Mouse (Mus musculus) layer of hippocampus, postnatal 25 days (tissue): ENCODE measurements around the gene Popdc2. TPM values are rescaled to one million over a fixed set of nuclear protein-coding genes. Genes with fewer than 3 reads are reported as not detected.

Experiments
- DNase-seq, 2 experiments: peaks; one replicate each; pipeline ENCODE4 v3.0.0; 2022; ENCODE audit warnings: mixed read lengths in 2 of 2, low spot score in 1 of 2; ENCODE audit errors: extremely low spot score in 1 of 2
- total RNA-seq, 2 experiments: library from RNA; stranded (reverse); gene quantifications; 2 replicates each; pipeline ENCODE4 v1.2.3; 2021

The Popdc2 gene
- total RNA-seq, 2 experiments from 2014 or later: 0.52 to 0.85 TPM

DNA sequence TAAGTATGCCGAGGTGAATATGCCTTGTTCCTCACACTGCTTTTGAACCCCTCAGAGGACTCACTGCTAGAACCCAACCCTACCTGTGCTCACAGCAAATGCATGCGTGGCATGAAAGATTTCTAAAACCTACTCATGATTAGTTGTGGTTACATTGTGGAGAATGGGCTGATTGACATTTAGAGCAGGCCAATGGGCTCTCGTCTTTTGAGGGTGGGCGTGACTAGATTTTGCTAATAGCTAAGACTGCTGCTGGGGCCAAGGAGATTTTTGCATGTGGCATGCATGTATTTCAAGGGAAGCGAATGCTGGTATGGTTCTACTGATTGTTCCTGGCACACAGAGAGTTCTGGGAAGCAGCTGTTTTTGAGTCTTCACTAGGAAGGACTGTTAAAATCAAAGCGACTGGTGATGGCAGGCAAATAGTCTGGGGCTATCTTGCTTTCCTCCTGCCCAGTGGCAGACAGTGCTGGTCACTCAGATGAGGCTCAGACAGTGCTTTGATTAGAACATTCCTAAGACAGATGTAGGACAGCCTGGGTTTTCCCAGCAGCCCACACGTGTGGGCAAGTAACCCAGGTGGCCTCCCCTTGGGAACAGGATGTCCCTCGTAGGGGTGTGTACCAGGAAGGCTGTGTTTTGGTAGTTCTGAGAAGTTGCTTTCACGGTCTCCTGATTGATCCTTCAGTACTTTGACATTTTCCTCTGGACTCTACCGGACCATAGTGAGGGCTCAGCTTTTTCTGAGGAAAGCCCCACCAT is 12.6 kb downstream of the Popdc2 start:
- DNase-seq: no peak

GRCm38 (mm10) chr16:38375182-38375581 is 13.2 kb downstream of the Popdc2 start:
- no peak for DNase-seq

- DNase-seq: peak; percentile 38
Measured at GRCm38 (mm10) chr16:38376163-38376840, 14.3 kb downstream of the Popdc2 start.

GRCm38 (mm10) chr16:38376841-38377249 is 14.8 kb downstream of the Popdc2 start:
- DNase-seq: no peak

GRCm38 (mm10) chr16:38377546-38377945 is 15.5 kb downstream of the Popdc2 start:
- DNase-seq: no peak

GRCm38 (mm10) chr16:38378591-38378990 is 16.6 kb downstream of the Popdc2 start:
- no peak for DNase-seq

DNA sequence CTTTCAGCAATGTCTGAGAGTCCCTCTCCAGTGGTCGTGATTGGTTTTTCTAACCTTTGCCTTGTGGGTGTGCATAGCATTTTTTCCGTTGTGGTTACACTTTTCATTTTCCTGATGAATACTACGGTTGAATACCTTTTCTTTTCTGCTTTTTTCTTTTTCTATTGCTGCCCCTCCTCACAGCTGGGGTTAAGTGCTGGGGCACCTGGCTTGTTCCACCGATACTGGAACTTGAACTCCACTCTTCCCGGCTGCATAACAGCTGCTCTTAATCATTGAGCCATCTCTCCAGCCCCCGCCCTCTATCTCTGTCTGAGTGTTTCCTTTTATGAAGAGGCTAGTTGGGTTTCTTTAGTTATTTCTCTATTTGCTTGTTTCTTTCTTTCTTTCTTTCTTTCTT is 17.1 kb downstream of the Popdc2 start:
- no peak for DNase-seq

DNA sequence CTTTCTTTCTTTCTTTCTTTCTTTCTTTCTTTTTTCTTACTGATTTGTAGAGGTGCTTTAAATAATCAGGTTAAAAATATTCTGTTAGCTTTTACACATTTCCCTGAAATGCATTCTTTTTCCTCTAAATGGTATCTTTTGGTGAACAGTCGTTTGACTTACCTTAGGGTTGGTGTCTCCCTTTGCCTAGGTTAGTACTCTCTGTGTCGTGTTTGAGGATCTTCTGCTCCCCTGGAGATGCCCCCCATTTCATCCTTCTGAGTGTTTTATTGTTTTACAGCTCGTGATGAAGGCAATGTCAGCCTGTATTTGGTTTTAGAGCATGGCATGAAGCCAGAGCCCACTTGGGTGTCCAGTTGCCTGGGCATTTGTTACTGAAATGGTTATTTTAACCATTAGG is 17.5 kb downstream of the Popdc2 start:
- DNase-seq: no peak

- no peak for DNase-seq
Measured at GRCm38 (mm10) chr16:38379926-38380325, 17.9 kb downstream of the Popdc2 start.

DNA sequence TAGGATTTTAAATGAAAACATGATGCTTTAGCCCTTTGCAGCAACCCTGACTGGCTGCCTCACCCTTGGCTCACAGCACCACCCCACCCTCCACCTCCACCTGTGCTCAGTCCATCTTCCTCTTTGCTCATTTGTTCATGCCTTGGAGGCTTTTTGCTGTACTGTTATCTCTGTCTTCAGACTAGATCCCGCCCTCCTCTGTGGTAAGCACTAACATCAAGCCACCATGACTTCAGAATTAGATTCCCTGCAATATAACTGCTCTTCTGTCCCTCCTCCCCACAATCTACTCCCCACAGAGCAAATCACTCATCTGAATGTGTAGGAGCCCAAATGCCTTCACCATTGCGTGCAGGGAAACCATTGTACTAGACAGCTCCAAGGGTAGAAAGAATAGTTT is 21.7 kb downstream of the Popdc2 start:
- no peak for DNase-seq

GRCm38 (mm10) chr16:38385184-38385634 is 23.2 kb downstream of the Popdc2 start:
- DNase-seq: no peak

DNA sequence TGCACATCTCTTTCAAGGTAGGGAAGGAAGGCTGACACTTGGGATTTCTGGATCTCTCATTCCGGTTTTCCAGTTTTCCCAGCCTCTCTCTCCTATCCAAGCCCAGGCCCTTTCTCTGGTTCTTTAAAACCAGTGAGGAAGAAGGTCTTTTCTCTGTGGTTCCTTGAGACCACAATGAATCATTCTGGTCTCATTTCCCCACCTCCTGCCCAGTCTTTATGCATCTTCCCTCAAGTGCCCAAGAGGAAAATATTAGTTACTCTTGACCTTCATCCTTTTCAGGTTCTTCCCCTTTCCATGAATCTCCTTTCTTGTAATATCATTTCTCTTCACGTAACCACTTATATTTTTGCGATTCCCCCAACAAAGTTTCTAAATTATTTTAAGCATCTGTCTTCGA is 23.7 kb downstream of the Popdc2 start:
- DNase-seq: no peak

GRCm38 (mm10) chr16:38387389-38387788 is 25.4 kb downstream of the Popdc2 start:
- DNase-seq: no peak

DNA sequence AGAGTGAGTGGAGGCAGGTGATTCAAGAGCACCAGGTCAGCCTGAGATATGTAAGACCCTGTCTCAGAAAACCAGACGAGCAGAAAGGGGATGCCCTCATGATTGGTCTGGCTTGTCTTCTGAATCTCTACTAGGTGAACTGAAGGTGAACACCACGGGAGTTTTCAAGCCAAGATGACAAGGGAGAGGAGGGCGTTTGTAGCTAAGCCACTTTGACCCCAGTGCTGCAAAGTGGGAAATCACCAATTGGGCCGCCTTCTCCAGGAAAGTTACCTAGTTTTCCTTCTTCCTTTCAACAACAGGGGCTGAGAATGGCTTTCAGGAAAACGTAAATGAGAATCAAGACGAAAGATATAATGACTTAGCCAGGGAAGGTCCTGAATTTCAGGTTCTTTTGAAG is 26.7 kb downstream of the Popdc2 start:
- no peak for DNase-seq

DNA sequence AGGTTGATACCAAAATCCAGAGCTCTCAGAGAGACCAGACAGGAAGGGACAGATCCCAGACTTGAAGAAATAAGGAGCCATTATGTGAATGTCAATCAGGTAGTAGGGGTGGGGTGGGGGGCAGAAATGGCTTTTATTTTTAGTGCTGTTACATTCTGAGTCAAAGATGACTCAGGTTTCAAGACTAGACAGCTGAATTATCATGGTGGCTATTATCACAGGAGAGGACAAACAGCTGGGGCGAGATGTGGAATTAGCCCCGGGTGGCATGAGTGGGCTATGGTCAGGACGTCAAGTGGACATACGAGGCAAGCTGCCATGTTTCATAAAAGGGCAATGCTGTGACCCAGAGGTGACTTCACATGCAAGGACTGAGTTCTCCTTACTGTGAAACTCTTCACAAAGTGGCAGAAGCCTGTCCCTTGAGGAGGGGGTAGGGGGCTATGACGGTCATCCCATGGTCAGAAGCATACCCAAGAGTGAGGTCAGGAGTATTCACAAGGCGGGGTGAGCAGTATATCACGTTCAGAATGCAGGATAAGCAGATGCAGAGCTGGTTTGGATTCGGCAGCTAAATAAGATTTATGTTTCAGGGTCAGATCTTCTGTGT is 27.4 kb downstream of the Popdc2 start:
- no peak for DNase-seq

DNA sequence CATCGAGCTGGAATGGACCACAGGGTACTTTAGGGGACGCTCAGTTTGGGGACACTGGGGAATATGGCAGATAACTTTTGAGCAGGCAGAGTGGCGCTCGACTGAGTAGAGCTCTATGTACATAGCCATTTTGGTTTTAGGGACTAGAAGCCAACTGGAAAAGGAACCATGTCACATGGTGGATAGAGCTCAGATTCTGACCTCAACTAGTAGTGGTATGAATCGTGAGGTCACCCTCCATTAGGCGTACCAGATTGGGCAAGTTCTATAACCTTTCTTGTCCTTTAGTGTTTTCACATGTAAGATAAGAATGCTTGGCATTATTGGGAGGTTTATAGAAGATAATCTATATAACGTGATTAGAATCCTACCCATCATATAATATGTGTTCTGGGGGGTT is 28.3 kb downstream of the Popdc2 start:
- DNase-seq: no peak

GRCm38 (mm10) chr16:38392126-38392894 is 30.3 kb downstream of the Popdc2 start:
- DNase-seq: no peak

DNA sequence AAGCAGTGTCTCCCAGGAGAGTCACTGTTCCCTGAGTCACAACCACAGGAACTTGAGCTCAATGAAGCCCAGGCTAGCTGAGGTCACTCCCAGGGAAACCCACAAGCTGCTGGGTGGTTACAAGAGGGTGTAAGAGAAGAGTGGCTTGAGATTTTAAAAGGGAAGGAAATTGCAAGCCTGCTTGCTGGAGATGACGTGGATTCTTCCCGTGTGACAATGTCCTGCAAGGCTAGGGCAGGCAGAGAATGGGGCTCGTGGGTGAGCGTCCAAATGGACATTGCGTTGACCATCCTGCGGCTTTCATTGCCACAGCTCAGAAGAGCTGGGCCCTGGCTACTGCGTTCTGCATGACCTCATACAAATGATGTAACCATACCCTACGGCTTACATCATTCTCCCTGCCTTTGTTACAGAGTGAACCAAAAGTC is 32.2 kb downstream of the Popdc2 start:
- DNase-seq: no peak

DNA sequence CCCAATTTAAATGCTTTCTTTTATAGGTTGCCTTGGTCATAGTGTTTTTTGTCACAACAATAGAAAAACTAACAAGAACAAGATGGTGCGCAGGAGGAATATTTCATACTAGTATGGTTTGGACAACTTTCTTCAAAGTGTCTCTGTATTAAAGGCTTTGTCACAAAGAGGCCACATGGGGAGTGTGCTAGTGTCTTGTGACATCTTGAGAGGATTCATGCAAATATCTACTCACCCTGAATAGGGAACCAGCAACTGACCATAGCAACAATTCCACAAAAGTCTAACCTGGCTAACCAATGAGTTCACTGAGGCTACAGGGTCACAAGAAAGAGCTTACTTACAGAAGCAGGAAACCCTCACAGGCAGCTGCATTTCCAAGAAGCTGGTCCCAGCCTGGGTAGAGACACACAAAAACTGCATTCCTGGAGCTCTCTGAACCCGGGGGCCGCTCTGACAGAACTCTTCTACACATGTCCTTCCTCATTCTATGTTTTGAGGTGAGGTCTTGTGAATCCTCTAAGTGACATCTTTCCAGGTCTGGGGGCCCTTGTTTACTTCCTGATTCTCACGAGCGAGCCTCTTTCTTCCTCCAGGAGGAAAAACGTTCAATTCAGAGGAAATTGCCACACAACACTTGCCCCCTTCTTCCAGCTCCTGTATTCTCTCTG is 33.2 kb downstream of the Popdc2 start:
- no peak for DNase-seq

DNA sequence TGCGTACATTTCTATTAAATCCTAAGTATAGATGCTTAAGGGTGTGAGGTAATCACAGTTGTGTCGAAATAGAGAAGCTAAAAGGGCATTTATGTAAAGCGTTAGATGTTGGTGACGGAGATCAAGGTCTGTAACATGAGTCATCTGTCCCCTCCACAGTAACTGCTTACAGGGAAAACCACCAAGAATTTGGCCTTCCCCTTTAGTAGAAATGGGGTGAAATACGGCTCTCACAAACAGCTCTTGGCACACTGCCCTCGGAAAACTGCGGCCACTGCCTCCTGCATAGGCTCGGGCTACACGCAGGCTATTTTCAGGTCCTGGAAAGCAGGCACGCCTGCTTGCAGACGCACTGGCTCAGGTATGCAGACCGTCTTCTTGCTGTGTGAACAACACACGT is 34.1 kb downstream of the Popdc2 start:
- DNase-seq: no peak
